Mouse (Mus musculus): Measurements from ENCODE around the gene Dab1. TPM values are rescaled to one million over a fixed set of nuclear protein-coding genes. Genes with fewer than 3 reads are reported as not detected.

Dab1 gene
- polyA plus RNA-seq, 1 experiment: 56.8 TPM

DNA sequence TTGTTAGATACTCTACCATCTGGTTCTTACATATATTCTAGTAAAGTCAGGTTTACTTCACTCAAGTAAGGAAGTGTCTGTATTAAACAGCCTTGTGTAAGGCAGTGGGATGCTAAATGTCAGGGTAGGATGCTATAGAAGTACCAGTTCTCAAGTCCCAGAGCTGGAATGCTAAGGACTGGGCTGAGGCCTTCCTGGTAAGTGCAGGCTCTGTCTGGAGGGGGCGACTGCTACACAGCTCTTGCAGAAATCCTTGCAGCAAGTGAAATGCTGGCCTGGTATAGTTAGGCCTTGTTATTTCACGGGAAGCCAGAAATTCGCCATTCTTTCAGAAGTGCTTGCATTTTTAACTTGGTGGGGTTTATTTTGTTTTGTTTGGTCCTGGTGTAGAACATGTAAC, 72.6 kb downstream of the Dab1 start:
- DNase-seq (ENCODE audit: extremely low spot score in 1 of 2, low spot score in 1 of 2): peak in 1 of 2 experiments; percentile 26

DNA sequence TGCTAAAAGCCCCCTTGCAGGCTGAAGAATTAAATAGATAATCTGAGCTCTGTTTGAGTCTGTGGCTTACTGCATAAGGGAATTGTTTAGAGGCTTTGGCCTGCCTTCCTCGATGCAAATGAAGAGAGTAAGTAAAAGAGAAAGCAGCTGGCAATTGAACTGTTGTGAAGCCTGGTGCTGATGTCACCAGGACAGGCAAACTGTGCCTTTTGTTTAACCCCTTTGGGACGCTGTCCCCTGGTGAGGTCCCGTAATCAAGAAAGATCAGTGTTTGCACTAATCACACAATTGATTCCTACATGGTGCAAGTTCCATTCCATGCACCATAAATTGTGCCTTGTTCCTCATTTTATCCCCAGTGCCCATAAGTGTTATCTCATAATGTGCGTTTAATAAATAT, 80.6 kb downstream of the Dab1 start:
- DNase-seq (ENCODE audit: extremely low spot score in 1 of 2, low spot score in 1 of 2): no peak

DNA sequence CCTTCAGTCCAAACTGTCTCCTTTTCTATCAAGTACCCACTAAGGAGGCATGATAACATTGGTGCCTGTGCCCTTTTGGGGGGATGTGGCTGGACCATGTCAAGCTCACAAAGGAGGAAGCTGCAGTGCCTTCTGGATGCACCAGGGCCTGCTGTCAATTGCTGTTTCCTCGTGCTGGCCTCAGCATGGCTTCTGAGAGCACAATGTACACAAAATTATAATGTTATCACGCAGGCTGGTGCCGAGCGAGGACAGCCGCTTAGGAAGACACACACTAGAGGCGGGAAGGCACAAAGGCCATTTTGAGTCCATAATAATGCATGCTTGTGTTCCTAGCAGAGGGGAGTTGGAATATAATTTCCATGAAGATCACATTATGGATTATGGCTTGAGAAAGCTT, 81.2 kb downstream of the Dab1 start:
- no peak for DNase-seq (ENCODE audit: extremely low spot score in 1 of 2, low spot score in 1 of 2)

DNA sequence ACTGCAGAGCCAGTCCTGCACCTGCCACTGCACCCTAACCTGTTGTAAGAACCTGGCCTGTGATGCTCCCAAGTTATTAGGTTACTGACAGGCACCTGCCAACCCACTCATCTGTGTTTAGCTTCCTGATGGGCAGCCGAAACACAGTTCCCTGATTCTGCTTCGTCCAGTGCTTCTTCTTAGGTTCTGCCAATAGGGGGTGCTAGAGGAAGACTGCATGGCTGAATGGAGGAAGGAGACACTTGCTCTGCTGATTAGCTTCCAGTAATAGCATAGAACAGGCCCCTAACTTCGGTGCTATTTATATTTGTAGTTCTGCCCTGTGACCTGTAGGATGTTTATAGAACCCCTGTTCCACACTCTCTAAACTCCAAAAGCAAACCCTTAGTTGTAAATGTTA, 83.0 kb downstream of the Dab1 start:
- peak in 1 of 2 experiments; percentile 58 for DNase-seq (ENCODE audit: extremely low spot score in 1 of 2, low spot score in 1 of 2)

DNA sequence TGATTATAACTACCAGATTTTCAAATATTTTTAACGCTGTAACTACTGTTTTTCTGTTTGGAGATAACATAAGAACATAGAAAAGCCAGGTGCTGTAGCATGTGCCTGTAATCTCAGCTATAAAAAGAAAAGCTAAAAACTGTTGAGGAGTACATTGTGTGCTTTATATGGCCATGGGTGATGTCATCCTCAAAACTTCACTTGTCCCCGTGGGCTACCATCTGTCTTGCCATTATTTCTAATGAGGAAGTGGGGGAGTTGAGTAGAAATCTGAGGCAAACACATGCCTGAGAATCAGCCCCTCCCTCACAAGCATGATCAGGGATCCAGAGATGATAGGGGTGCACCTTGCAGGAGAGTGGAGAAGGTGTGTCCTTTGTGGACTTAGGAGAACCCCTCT, 85.3 kb downstream of the Dab1 start:
- DNase-seq (ENCODE audit: extremely low spot score in 1 of 2, low spot score in 1 of 2): no peak

DNA sequence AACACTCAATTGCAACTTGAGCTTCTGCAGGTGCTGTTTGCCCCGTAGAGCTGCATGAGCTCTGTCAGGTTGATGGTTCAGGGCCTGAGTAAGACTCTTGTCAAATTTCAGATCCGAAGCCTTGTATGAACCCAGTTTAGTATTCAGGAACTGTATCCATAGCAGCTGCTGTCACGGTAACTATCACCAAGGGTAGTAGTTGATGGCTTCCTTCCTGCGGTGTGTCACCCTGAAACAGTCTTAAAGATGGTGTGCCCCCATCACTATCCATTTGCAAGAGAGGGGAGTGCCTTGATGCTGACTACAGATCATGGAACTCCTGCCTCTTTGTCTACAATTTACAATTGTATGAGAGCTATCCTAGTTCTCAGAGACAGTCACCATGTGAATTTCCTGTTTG, 87.3 kb downstream of the Dab1 start:
- DNase-seq (ENCODE audit: extremely low spot score in 1 of 2, low spot score in 1 of 2): no peak

DNA sequence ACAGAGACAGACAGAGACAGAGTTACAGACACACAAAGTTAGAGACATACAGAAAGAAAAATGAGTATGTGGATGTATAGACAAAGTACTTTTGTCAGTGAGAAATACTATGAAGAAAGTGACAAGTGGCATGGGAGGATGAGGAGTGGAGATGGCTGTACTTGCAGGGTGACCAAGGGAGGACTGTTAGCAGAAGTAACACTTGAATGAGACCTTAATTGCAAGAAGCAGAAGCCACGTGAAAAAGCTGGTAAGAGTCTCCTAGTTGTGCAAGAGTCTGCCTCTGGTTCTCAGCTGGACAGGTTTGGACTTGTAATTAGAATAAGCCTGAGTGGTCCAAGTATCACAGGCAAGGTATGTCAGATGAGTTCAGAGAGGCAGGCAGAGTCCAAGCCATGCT, 88.0 kb downstream of the Dab1 start:
- no peak for DNase-seq (ENCODE audit: extremely low spot score in 1 of 2, low spot score in 1 of 2)

DNA sequence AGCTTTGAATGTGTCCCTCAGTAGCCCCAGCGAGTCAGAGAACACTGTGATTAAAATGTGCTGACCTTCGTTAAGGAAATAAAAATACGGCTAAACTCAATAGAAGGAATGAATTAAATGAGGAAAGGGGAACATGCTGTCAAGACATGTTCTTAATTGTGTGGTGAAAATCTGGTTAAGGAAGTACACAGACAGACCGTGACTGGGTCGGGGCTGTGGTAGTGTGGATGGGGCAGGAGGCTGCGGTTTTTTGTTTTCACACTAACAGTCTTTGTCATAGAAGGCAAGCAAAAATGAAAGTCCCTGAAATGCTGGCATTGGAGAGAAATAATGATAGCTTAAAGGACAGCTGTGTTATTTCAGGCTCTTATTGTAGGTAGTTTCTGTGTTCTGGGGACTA, 92.2 kb downstream of the Dab1 start:
- no peak for DNase-seq (ENCODE audit: extremely low spot score in 1 of 2, low spot score in 1 of 2)

DNA sequence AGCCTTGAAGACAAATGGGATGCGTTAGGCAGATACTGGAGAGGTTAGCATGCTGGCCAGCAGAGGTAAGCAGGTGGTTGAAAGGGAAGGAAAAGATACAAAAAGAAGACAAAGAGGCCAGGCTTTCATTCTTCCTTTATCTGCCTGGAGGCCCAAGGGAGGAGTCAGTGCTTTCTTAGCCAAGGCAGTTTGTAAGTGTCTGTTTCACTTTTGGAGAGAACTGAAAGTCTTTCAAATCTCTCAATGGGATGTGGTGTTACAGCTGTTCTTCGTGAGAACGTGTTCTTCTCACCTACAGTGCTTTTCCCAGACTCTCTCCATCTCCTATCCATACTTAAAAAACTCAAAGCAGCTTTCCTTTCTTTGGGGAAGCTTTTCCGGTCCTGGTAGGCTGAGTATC, 94.8 kb downstream of the Dab1 start:
- no peak for DNase-seq (ENCODE audit: extremely low spot score in 1 of 2, low spot score in 1 of 2)

DNA sequence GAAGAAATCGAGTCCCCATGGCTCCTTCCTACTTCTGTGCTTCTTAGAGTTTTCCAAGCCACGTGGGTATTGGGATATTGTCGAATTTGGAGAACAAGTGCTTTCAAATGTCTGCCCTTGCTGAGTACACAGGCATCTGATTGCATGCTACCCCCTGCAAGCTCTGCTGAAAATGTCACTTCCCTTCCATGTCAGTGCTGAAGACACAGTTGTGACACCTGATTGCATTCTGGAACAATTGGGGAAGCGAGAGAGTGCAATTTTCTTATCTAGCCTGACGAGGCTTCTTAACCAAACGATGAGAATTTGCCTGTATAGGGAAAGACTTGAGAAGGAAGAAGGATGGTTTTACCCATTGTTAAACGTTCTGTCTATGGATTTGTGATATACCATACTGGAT, 95.8 kb downstream of the Dab1 start:
- no peak for DNase-seq (ENCODE audit: extremely low spot score in 1 of 2, low spot score in 1 of 2)

DNA sequence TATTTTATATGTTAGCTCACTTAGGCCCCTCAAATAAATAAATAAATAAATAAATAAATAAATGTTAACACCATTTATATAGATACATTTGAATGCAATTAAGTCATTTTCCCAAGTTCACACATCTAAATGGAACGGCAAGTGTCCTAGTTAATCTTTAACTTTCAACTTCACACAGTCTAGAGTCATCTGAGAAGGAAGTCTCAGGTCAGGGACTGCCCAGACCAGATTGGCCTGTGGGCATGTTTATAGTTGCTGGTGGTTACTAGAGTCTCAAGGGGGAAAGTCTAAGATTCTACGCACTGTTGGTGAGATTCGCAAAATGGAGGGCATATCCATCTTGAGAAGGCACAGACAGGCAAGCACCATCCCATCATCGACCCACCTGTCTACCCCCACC, 96.4 kb downstream of the Dab1 start:
- no peak for DNase-seq (ENCODE audit: extremely low spot score in 1 of 2, low spot score in 1 of 2)

DNA sequence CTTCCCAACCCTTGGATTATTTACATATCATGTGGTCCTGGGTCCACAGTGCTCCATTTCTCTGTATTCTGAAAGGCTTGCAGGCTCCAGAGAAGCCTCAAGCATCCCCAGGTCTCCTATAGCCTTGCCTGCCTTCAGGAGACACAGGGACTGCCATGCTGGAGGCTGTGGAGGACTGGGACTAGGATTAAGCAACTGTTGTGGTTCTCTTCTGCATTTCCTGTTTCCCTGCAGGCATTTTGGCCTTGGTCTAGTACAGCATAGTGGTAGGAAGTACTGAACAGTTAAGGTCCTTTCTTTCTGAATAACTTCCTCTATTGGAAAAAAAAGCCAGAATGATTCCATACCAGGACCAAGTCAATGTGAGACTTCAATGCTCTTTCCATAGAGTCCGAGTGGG, 103.6 kb downstream of the Dab1 start:
- DNase-seq (ENCODE audit: extremely low spot score in 1 of 2, low spot score in 1 of 2): no peak

DNA sequence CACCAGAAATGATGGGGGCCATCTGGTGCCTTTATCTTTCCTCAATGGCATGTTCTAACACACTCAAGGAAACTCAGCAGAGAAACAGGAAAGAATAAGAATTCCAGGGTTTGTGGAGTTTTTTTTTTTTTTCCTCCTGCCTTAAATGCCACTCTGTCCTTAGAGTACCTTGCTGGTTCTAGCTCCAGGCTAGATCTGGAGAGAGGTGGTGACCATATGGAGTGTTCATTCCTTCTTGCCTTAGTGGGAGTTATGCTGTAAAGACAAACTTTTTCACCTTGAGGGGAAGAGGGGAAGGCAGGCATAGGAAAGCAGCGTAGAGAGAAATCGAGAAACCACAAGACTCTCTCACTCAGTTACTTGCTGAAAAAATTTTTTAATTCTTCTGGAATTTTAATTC, 107.3 kb downstream of the Dab1 start:
- DNase-seq (ENCODE audit: extremely low spot score in 1 of 2, low spot score in 1 of 2): no peak

DNA sequence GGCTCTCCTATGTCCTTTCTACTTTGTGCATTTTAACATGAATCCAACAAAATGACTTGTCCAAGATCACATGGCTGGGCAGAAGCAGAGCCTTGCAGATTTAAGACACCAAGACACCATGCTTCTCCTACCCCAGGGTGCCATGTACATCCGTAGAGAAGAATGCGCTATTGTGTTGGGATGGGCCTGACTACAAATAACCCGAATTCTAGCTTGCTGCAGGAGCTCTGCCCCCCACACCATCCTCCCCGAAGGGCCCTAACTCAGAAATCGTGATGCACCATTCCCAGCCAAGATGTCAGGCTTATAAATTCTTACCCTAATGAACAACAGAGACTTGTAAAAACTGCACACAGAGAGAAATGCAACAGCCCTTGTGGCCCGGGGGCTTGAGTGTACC, 118.0 kb downstream of the Dab1 start:
- no peak for DNase-seq (ENCODE audit: extremely low spot score in 1 of 2, low spot score in 1 of 2)

DNA sequence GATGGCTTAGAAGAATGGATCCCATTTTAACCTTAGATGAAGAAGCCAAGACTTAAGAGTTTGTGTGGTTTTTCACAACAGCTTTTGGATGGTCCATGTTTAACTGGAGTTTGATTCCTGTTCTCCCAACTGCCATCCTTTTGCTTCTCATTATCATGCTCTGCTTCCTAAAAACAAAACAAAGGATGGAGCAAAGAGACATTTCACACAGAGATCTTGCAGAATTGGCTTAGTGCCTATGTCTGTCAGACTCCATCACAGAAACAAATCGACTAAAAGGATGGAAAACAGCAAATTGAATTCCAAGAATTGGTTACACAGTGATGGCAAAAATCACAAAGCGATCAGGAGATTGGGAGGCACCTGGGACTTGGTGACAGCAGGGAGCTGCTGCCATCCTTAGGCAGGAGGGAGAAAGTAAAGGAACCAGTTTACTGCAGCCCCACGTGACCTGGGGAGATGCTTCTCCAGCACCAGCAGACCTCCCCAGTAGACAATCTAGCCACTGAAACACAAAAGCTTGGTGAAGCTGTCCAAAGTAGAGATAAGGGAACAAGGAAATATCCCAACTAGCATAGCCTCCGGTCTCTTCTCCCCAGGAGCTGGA, 132.2 kb downstream of the Dab1 start:
- peak in 1 of 2 experiments; percentile 8 for DNase-seq (ENCODE audit: extremely low spot score in 1 of 2, low spot score in 1 of 2)

DNA sequence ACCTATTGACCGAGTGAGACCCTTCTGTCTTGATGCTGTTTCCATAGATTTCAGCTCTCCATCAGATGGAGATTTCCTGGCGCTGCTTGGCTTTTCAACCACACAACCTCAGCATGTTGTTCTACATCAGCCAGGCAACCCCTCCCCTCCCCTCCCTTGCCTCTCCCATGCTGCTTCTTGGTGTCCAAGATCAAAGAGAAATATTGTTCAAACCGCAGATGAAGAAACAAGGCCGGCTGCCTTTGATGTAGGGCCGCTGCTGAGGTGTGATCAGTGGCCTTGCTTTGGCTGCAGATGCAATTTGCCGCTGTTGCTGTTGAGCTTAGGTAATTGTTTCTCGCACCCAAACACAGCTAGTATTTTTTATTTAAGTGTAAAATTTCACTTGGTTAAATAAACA, 135.4 kb downstream of the Dab1 start:
- no peak for DNase-seq (ENCODE audit: extremely low spot score in 1 of 2, low spot score in 1 of 2)

DNA sequence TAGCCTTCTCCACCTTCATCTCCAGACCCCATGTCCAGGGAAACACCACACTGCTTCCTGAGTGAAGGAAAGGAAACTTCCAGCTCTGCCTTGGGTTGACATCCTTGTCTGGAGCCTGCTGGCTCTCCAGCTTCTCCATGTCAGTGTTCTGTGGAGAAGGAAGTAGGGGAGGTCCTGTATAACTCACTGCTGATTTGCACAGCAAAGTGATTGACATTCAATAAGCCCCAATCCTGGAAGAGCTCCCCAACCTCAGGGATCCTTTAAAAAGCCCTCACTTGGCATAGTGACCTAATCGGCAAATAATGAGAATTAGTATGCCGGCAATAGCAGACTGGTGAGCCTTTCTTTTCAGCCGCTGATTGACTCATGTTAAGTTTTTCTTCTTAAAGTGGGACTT, 138.1 kb downstream of the Dab1 start:
- no peak for DNase-seq (ENCODE audit: extremely low spot score in 1 of 2, low spot score in 1 of 2)

DNA sequence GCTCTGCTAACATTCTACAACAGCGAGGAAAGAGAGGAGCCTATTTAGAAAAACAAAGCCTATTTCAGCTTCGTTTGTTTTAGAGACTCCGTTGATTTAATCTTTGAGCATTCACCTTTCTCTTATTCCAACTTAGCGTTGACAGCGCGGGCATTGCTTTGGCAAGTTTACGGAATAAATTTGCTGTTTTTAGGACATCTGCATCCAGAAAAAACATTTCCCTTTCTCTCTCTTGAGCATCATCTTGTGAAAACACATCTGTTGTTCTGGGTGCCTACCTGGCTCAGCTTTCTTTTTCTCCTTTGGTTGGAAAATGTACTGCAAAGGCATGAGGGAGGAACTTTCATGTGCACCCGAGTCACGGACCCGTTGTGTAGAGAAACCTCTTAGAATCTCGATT, 143.3 kb downstream of the Dab1 start:
- peak in 1 of 2 experiments; percentile 50 for DNase-seq (ENCODE audit: extremely low spot score in 1 of 2, low spot score in 1 of 2)

DNA sequence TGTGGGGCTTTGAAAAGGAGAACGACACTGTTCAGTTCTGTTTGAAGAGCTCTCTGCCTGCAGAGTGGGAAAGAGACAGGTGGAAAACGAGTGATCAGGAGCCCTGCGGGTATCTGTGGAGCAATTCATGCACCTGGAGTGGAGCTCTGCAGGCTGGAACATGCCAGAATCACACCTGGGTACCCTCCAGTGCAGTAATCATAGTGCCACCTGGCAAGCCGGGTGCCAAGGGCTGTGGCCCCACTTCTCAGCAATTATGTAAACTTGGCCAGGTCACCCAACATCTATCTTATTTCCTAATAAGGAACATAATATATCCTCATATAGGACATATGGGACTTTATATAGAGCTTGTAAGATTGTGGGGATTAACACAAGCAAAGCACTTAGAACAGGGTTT, 156.6 kb downstream of the Dab1 start:
- DNase-seq (ENCODE audit: extremely low spot score in 1 of 2, low spot score in 1 of 2): no peak

DNA sequence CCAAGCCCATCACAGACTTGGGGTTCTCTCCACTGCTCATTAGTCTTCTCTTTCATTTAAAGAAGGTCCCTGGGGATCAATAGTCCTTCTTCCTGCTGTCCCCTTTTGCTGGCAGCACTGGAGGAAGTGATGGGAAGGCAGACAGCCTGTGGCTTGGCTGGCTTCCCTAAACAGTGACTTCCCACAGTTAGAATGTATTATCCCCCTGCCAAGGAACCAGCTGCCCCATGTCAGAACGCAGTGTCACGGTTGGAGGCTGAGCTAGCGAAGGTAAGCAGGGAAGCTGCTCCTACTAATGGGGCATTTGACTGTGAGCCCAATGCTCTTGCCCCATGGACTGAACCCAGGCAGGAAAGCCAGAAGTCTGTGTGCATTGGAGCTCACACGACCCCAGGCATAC, 162.2 kb downstream of the Dab1 start:
- no peak for DNase-seq (ENCODE audit: extremely low spot score in 1 of 2, low spot score in 1 of 2)

DNA sequence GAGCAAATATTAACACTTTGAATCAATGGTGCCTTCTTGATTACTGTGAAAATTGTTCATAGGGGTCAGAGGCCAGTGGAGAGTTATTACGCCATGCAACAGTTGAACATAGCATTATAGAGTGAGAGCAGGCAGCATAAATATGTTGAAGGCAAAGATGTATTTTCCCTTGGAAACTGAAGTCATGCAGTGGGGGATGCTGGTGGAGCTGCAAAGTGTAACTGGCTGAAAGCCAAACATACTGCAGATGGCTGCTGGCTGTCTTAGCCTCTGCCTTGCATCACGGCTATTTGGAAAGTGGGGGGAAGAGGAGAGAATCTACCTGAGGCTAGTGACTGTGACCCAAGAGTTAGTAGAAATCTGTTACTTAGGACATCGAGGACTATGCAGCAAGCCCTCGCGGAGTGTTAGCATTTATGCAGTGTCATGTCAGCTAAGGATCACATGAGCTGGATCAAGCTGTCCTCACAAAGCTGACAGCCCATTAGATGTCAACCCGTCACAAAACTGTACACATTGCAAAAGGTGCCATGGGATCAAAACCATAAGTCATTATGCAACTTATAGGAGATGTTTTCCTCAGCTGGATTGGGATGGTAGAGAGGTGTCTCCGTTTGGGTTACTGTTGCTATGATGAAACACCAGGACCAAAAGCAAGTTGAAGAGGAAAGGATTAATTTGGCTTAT, 164.5 kb downstream of the Dab1 start:
- DNase-seq (ENCODE audit: extremely low spot score in 1 of 2, low spot score in 1 of 2): peak; percentile 16 to 57

DNA sequence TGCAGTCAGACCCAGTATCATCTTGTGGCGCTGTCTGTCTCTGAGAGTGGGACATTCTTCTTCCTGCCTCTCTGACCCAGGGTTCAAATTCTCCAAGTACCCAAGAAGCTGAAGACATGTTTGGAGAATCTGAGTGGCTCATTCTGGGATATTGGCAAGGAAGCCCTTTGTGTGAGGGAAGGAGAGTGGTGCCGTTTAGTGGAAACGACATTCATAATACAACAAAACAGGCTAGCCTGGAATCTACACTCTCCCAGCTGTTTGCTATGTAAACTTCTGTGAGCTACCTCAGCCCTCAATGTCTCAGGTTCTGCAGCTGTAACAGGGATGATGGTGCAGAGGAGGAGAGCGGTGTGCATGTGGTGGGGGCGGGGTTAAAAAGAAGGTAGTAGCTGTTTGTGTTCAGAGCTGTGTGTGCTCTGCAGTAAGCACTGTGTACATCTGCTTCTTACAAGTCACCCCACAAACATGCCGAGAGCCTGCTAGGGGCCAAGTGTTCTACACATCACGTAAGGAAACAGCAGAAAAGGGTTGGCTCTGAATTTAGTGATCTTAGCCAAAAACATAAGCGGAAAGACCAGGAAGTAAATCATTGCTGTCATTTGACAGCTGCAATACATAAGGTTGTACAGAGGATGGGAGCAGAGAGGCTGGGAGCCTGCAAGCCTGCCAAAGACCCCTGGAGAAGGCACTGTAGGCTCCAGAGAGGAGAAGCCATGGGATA, 174.6 kb downstream of the Dab1 start:
- peak in 1 of 2 experiments; percentile 20 for DNase-seq (ENCODE audit: extremely low spot score in 1 of 2, low spot score in 1 of 2)
